Comparison of ENCODE assay signal across 10 mouse cellular contexts in the genomic region with DNA sequence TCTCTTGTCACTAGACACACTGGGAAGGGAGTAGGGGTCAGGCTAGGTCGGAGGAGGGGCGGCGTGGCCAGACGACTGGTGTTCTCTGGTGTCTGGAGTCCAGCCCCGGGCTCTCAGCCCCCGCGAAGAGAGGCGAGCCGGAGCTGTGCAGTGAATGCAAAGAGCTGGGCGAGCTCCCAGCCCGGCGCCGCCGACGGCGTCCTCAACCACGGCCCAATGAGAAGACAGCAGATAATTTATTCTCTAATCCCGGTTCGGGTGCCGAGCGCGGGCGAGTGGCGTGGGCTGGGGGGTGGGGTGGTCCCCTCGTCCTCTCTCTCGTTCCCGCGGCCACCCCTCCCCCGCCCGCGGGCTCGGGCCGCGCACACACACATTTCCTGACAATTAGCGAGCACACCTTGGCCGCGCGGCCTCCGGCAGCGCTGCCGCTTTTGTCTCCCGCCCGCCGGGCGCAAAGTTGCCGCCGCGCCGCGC. TPM values are rescaled to one million over a fixed set of nuclear protein-coding genes. Genes with fewer than 3 reads are reported as not detected.
DNase-seq lines count a peak whose midpoint lies in the region; ATAC-seq and TF ChIP-seq lines count a peak whose summit lies in the region.
"Had no signal": no experiment of that assay in that cellular context is flagged by ENCODE, and none has a peak within 500 bp of the region (broad histone marks: within the 10 kb centered on the region; RNA-seq: fewer than 3 reads in every experiment).

No protein-coding gene starts in this region.

- peak overlapping the region; percentile 68 for H3K4me3 ChIP-seq in heart, embryonic 10.5 days
- peak overlapping the region; percentile 54 for H3K4me3 ChIP-seq in heart, embryonic 16.5 days (ENCODE audit: low read length)
- H3K4me3 ChIP-seq in midbrain, embryonic 11.5 days (ENCODE audit: low read depth, low read length), result peak overlapping the region; percentile 94
- H3K4me3 ChIP-seq in stomach, embryonic 16.5 days (replicated peaks; ENCODE audit: low read length), result peak overlapping the region; percentile 60

- no peaks in the 10 kb centered on the region for H3K9me3 ChIP-seq in heart, embryonic 10.5 days
- H3K9me3 ChIP-seq in heart, embryonic 16.5 days (replicated peaks; ENCODE audit: control insufficient read depth, low read length), result no peaks in the 10 kb centered on the region
- no peaks in the 10 kb centered on the region for H3K9me3 ChIP-seq in midbrain, embryonic 11.5 days (ENCODE audit: control insufficient read depth, low read length)
- H3K9me3 ChIP-seq in stomach, embryonic 16.5 days (replicated peaks; ENCODE audit: control insufficient read depth, low read length), result no peaks in the 10 kb centered on the region

- H3K27ac ChIP-seq in heart, embryonic 10.5 days, result peak overlapping the region; percentile 75
- no peak overlapping the region for H3K27ac ChIP-seq in heart, embryonic 16.5 days (ENCODE audit: low read length)
- peak overlapping the region; percentile 100 for H3K27ac ChIP-seq in midbrain, embryonic 11.5 days (ENCODE audit: low read depth, low read length)
- no peak overlapping the region for H3K27ac ChIP-seq in stomach, embryonic 16.5 days (ENCODE audit: low read length)

- peak; percentile 68 for TF ChIP-seq POLR2A in brain, embryonic 14.5 days (IDR thresholded peaks at IDR 0.05; ENCODE audit: borderline replicate concordance, extremely low read depth, insufficient read depth, insufficient read length, poor library complexity, severe bottlenecking)

- H3K4me2 ChIP-seq in heart, embryonic 16.5 days (ENCODE audit: low read depth, low read length), result peak overlapping the region; percentile 96
- H3K4me2 ChIP-seq in midbrain, embryonic 11.5 days, result peak overlapping the region; percentile 76
- H3K4me2 ChIP-seq in stomach, embryonic 16.5 days (ENCODE audit: low read depth, low read length), result peak overlapping the region; percentile 87

- peak overlapping the region; percentile 31; the same call in 1 of the 2 replicates for H3K9ac ChIP-seq in heart, embryonic 16.5 days (ENCODE audit: low read length)
- H3K9ac ChIP-seq in midbrain, embryonic 11.5 days (ENCODE audit: low read length), result peak overlapping the region; percentile 100
- H3K9ac ChIP-seq in stomach, embryonic 16.5 days (ENCODE audit: low read length), result peak overlapping the region; percentile 55

- intact Hi-C loops in left cerebral cortex, postnatal 25 days (cut with DNase I), result no loop called here

- TF ChIP-seq CTCF in brain, embryonic 14.5 days (IDR thresholded peaks at IDR 0.05; ENCODE audit: borderline replicate concordance, extremely low read depth, insufficient read depth, insufficient read length), result no peak

- ATAC-seq in heart, embryonic 16.5 days (replicated peaks; ENCODE audit: extremely low read depth, insufficient read depth, low FRiP score), result no peak
- ATAC-seq in midbrain, embryonic 11.5 days (ENCODE audit: low FRiP score), result peak; percentile 89
- peak; percentile 51; the same call in 1 of the 2 replicates for ATAC-seq in stomach, embryonic 16.5 days (ENCODE audit: insufficient read depth, low FRiP score)

- DNase-seq in heart, embryonic 10.5 days (ENCODE audit: low spot score), result no peak
- DNase-seq in heart, adult 18-20 months, result no peak
- DNase-seq in brain, embryonic 14.5 days (ENCODE audit: low read depth), result peak; percentile 97
- DNase-seq in left cerebral cortex, postnatal 25 days (ENCODE audit: low spot score in 2 of 2), result peak; percentile 64 to 82
- peak; percentile 98 for DNase-seq in midbrain, embryonic 11.5 days (ENCODE audit: low spot score, missing footprints)
- DNase-seq in gastrocnemius, adult 18-20 months (ENCODE audit: low spot score), result no peak

- no peaks in the 10 kb centered on the region for H3K36me3 ChIP-seq in heart, embryonic 10.5 days
- H3K36me3 ChIP-seq in heart, embryonic 16.5 days (ENCODE audit: control insufficient read depth, insufficient read depth), result no peaks in the 10 kb centered on the region
- no peaks in the 10 kb centered on the region for H3K36me3 ChIP-seq in midbrain, embryonic 11.5 days (ENCODE audit: control insufficient read depth, insufficient read depth, low read length)
- H3K36me3 ChIP-seq in stomach, embryonic 16.5 days (ENCODE audit: control insufficient read depth, insufficient read depth, low read length), result no peaks in the 10 kb centered on the region
- H3K36me3 ChIP-seq: G1E had no signal

- WGBS in heart, embryonic 10.5 days, result under 1% methylated on average over 50 of the region's 50 CpGs
- under 1% methylated on average over 48 of the region's 50 CpGs for WGBS in heart, embryonic 16.5 days
- WGBS in midbrain, embryonic 11.5 days, result under 1% methylated on average over 48 of the region's 50 CpGs
- under 1% methylated on average over 44 of the region's 50 CpGs for WGBS in stomach, embryonic 16.5 days

- H3K27me3 ChIP-seq in heart, embryonic 10.5 days (ENCODE audit: insufficient read depth, poor library complexity, severe bottlenecking), result peaks cover 84% of the 10 kb centered on the region
- H3K27me3 ChIP-seq in heart, embryonic 16.5 days (ENCODE audit: control insufficient read depth, insufficient read depth, low read length), result peaks cover 82% of the 10 kb centered on the region
- no peaks in the 10 kb centered on the region; the same call in 1 of the 2 replicates for H3K27me3 ChIP-seq in midbrain, embryonic 11.5 days (ENCODE audit: control insufficient read depth, insufficient read depth, low read length)
- peaks cover 70% of the 10 kb centered on the region for H3K27me3 ChIP-seq in stomach, embryonic 16.5 days (ENCODE audit: control insufficient read depth, insufficient read depth, low read length)

- H3K4me1 ChIP-seq in heart, embryonic 10.5 days, result peaks cover 40% of the 10 kb centered on the region
- H3K4me1 ChIP-seq in heart, embryonic 16.5 days (ENCODE audit: control insufficient read depth, insufficient read depth, low read length), result peaks cover 11% of the 10 kb centered on the region
- peaks cover 43% of the 10 kb centered on the region for H3K4me1 ChIP-seq in midbrain, embryonic 11.5 days (ENCODE audit: control insufficient read depth, insufficient read depth, low read length)
- no peaks in the 10 kb centered on the region; the same call in none of the 2 replicates for H3K4me1 ChIP-seq in stomach, embryonic 16.5 days (ENCODE audit: control insufficient read depth, insufficient read depth, low read length)

RNA-seq across cellular contexts. Expression of gene Lemd1, which starts 1.2 kb away (rescaled TPM):
- 0.12 and 0.49 TPM in 2 replicates for polyA plus RNA-seq in heart, embryonic 10.5 days (2016; fragmentation: Nextera tagmentation; extraction: Ambion mirVana)
- not detected for total RNA-seq in heart, adult 18-20 months (2021)
- polyA plus RNA-seq in brain, embryonic 14.5 days (2012; rRNA removed), result 22.9 and 25.1 TPM in 2 replicates
- not detected in 2 replicates for polyA plus RNA-seq in heart, embryonic 16.5 days (2015; fragmentation: Nextera tagmentation; extraction: Ambion mirVana)
- 1 to 10 TPM; 4.2 to 7.3 TPM for total RNA-seq in left cerebral cortex, postnatal 25 days (2021)
- 10.7 and 12.9 TPM in 2 replicates for polyA plus RNA-seq in midbrain, embryonic 11.5 days (2014; fragmentation: Nextera tagmentation; extraction: Ambion mirVana)
- polyA plus RNA-seq in stomach, embryonic 16.5 days (2015; fragmentation: Nextera tagmentation; extraction: Ambion mirVana), result 0.49 and 0.61 TPM in 2 replicates
- not detected for total RNA-seq in gastrocnemius, adult 18-20 months (2021)
- total RNA-seq: heart, postnatal 14 days had no signal
- polyA plus RNA-seq: G1E had no signal

RNA-seq across cellular contexts. Expression of gene AC124108.1, which starts 1.2 kb away (rescaled TPM):
- polyA plus RNA-seq in heart, embryonic 10.5 days (2016; fragmentation: Nextera tagmentation; extraction: Ambion mirVana), result 0.05 TPM in 1 of 2 replicates, not detected in the other
- under 1 TPM in 1 of 2 experiments, not detected in 1; 0.10 TPM for total RNA-seq in heart, adult 18-20 months (2021)
- 21.7 and 23.3 TPM in 2 replicates for polyA plus RNA-seq in brain, embryonic 14.5 days (2012; rRNA removed)
- polyA plus RNA-seq in heart, embryonic 16.5 days (2015; fragmentation: Nextera tagmentation; extraction: Ambion mirVana), result 0.04 TPM in 1 of 2 replicates, not detected in the other
- total RNA-seq in left cerebral cortex, postnatal 25 days (2021), result 1 to 10 TPM; 4.7 to 5.8 TPM
- polyA plus RNA-seq in midbrain, embryonic 11.5 days (2014; fragmentation: Nextera tagmentation; extraction: Ambion mirVana), result 5.0 and 5.2 TPM in 2 replicates
- 0.14 and 0.35 TPM in 2 replicates for polyA plus RNA-seq in stomach, embryonic 16.5 days (2015; fragmentation: Nextera tagmentation; extraction: Ambion mirVana)
- total RNA-seq in gastrocnemius, adult 18-20 months (2021), result not detected
- total RNA-seq: heart, postnatal 14 days had no signal
- polyA plus RNA-seq: G1E had no signal

RNA-seq across cellular contexts. Expression of gene Gm10188, which starts 39.5 kb away (rescaled TPM):
- polyA plus RNA-seq in heart, embryonic 10.5 days (2016; fragmentation: Nextera tagmentation; extraction: Ambion mirVana), result not detected in 2 replicates
- not detected for total RNA-seq in heart, adult 18-20 months (2021)
- polyA plus RNA-seq in brain, embryonic 14.5 days (2012; rRNA removed), result not detected in 2 replicates
- polyA plus RNA-seq in heart, embryonic 16.5 days (2015; fragmentation: Nextera tagmentation; extraction: Ambion mirVana), result not detected in 2 replicates
- not detected for total RNA-seq in left cerebral cortex, postnatal 25 days (2021)
- polyA plus RNA-seq in midbrain, embryonic 11.5 days (2014; fragmentation: Nextera tagmentation; extraction: Ambion mirVana), result 0.55 and 0.66 TPM in 2 replicates
- polyA plus RNA-seq in stomach, embryonic 16.5 days (2015; fragmentation: Nextera tagmentation; extraction: Ambion mirVana), result not detected in 2 replicates
- not detected for total RNA-seq in gastrocnemius, adult 18-20 months (2021)
- total RNA-seq: G1E; heart, postnatal 14 days had no signal
- polyA plus RNA-seq: G1E had no signal

RNA-seq across cellular contexts. Expression of gene Cdk18, which starts 50.6 kb away (rescaled TPM):
- polyA plus RNA-seq in heart, embryonic 10.5 days (2016; fragmentation: Nextera tagmentation; extraction: Ambion mirVana), result 6.8 and 6.9 TPM in 2 replicates
- 10 to 100 TPM; 14.7 to 16.0 TPM for total RNA-seq in heart, adult 18-20 months (2021)
- polyA plus RNA-seq in brain, embryonic 14.5 days (2012; rRNA removed), result 1.3 TPM in 2 replicates
- polyA plus RNA-seq in heart, embryonic 16.5 days (2015; fragmentation: Nextera tagmentation; extraction: Ambion mirVana), result 1.7 and 2.2 TPM in 2 replicates
- 10 to 100 TPM; 26.9 to 28.7 TPM for total RNA-seq in left cerebral cortex, postnatal 25 days (2021)
- 0.14 and 0.19 TPM in 2 replicates for polyA plus RNA-seq in midbrain, embryonic 11.5 days (2014; fragmentation: Nextera tagmentation; extraction: Ambion mirVana)
- polyA plus RNA-seq in stomach, embryonic 16.5 days (2015; fragmentation: Nextera tagmentation; extraction: Ambion mirVana), result 6.9 and 7.4 TPM in 2 replicates
- total RNA-seq in gastrocnemius, adult 18-20 months (2021), result 1 to 10 TPM; 5.0 to 6.1 TPM

Comparison
In these comparisons a context has a peak if more than half of its experiments do, and no peak if none do; other contexts are left out.
1. H3K27ac ChIP-seq: peak in heart, embryonic 10.5 days (single experiment) and midbrain, embryonic 11.5 days (single experiment); none in heart, embryonic 16.5 days (single experiment) and stomach, embryonic 16.5 days (single experiment).
2. DNase-seq: peak in brain, embryonic 14.5 days (single experiment), left cerebral cortex, postnatal 25 days (2 of 2) and midbrain, embryonic 11.5 days (single experiment); none in heart, embryonic 10.5 days (single experiment), heart, adult 18-20 months (0 of 2) and gastrocnemius, adult 18-20 months (single experiment).
3. H3K9ac ChIP-seq: peak in every context shown above with its lines; median percentile 100 in midbrain, embryonic 11.5 days; 55 in stomach, embryonic 16.5 days; 31 in heart, embryonic 16.5 days.
4. Peak in every context shown above with its lines, with median percentiles within 50 percentile points of each other: H3K4me3 ChIP-seq and H3K4me2 ChIP-seq.